Mouse (Mus musculus): ENCODE data around the gene Pih1d1. TPM values are rescaled to one million over a fixed set of nuclear protein-coding genes. Genes with fewer than 3 reads are reported as not detected.

The Pih1d1 gene
- total and polyA plus RNA-seq, 3 experiments: 37.4 to 69.3 (median 50.3) TPM

GRCm38 (mm10) chr7:45165701-45166100 is 11.6 kb downstream of the Pih1d1 start:
- dilution Hi-C loops (cut with MboI; ENCODE audit: extremely low pct_ligation_motif_present, extremely low pct_unique_long_range_greater_than_20kb, low sequenced_read_pairs) (no loop called here), in situ Hi-C loops (cut with MboI; ENCODE audit: low pct_ligation_motif_present, low pct_unique_long_range_greater_than_20kb, low sequenced_read_pairs) (loop anchor here (10.0 kb wide), 1 partner anchor 139 kb away; no protein-coding TSS in a partner anchor)
- H3K36me3 ChIP-seq (replicated peaks in 1 of 2; ENCODE audit: control insufficient read depth in 1 of 2, insufficient read depth in 1 of 2, low read length in 1 of 2): peaks cover 0 to 4% of the 10 kb centered on the region in 2 experiments
- peaks cover 25% of the 10 kb centered on the region for H3K9me3 ChIP-seq (replicated peaks; ENCODE audit: low read length)
- no peak overlapping the region for H3K27ac ChIP-seq (ENCODE audit: insufficient read depth, low read depth)
- H3K9ac ChIP-seq (ENCODE audit: insufficient read depth, low read depth): no peak overlapping the region
- H3K79me2 ChIP-seq (replicated peaks; ENCODE audit: control insufficient read depth, extremely low read depth, insufficient read depth, poor library complexity, severe bottlenecking): no peaks in the 10 kb centered on the region
- H3K4me1 ChIP-seq (ENCODE audit: control insufficient read depth in 1 of 2, insufficient read depth in 2 of 2): peaks cover 0 to 11% of the 10 kb centered on the region in 2 experiments; a peak in 3 of 4 replicates
- H3K4me2 ChIP-seq (ENCODE audit: insufficient read depth, low read depth, poor library complexity, severe bottlenecking): no peak overlapping the region
- no peak for TF ChIP-seq ELF1 (IDR thresholded peaks at IDR 0.05; ENCODE audit: low read depth, low read length)
- no peak for TF ChIP-seq UBTF (IDR thresholded peaks at IDR 0.05; ENCODE audit: low read depth, low read length)
- TF ChIP-seq NELFE (IDR thresholded peaks at IDR 0.05; ENCODE audit: low read depth, low read length): no peak
- TF ChIP-seq GABPA (IDR thresholded peaks at IDR 0.05; ENCODE audit: insufficient replicate concordance, low read depth, low read length): no peak
- TF ChIP-seq CHD1 (IDR thresholded peaks at IDR 0.05; ENCODE audit: low read depth, low read length): no peak
- TF ChIP-seq ZNF384 (IDR thresholded peaks at IDR 0.05; ENCODE audit: low read depth, low read length): no peak
- TF ChIP-seq SIN3A (IDR thresholded peaks at IDR 0.05; ENCODE audit: low read length): no peak
- no peak for TF ChIP-seq JUND (conservative IDR thresholded peaks at IDR 0.05; ENCODE audit: low read depth, low read length)
- no peak for TF ChIP-seq TCF12 (IDR thresholded peaks at IDR 0.05; ENCODE audit: low read depth, low read length)
- TF ChIP-seq ETS1 (conservative IDR thresholded peaks at IDR 0.05; ENCODE audit: low read depth, low read length): no peak
- no peak for TF ChIP-seq USF2 (conservative IDR thresholded peaks at IDR 0.05; ENCODE audit: low read depth, low read length)
- no peak for TF ChIP-seq MEF2A (IDR thresholded peaks at IDR 0.05; ENCODE audit: borderline replicate concordance, low read depth, low read length)
- TF ChIP-seq HCFC1 (IDR thresholded peaks at IDR 0.05; ENCODE audit: low read depth, low read length): no peak
- H3K27me3 ChIP-seq (replicated peaks): peaks cover 68% of the 10 kb centered on the region
- DNase-seq (ENCODE audit: extremely low read depth): no peak
- no peak overlapping the region for H3K4me3 ChIP-seq (replicated peaks in 1 of 3; ENCODE audit: low read depth in 2 of 3, low read length in 2 of 3, poor library complexity in 1 of 3)

GRCm38 (mm10) chr7:45166950-45167401 is 12.9 kb downstream of the Pih1d1 start:
- dilution Hi-C loops (cut with MboI; ENCODE audit: extremely low pct_ligation_motif_present, extremely low pct_unique_long_range_greater_than_20kb, low sequenced_read_pairs) (no loop called here), in situ Hi-C loops (cut with MboI; ENCODE audit: low pct_ligation_motif_present, low pct_unique_long_range_greater_than_20kb, low sequenced_read_pairs) (loop anchor here (10.0 kb wide), 1 partner anchor 138 kb away; no protein-coding TSS in a partner anchor)
- no peak overlapping the region for H3K4me2 ChIP-seq (ENCODE audit: insufficient read depth, low read depth, poor library complexity, severe bottlenecking)
- no peak overlapping the region for H3K4me3 ChIP-seq (replicated peaks in 1 of 3; ENCODE audit: low read depth in 2 of 3, low read length in 2 of 3, poor library complexity in 1 of 3)
- H3K9ac ChIP-seq (ENCODE audit: insufficient read depth, low read depth): no peak overlapping the region
- H3K27ac ChIP-seq (ENCODE audit: insufficient read depth, low read depth): no peak overlapping the region
- no peak for DNase-seq (ENCODE audit: extremely low read depth)
- peaks cover 71% of the 10 kb centered on the region for H3K27me3 ChIP-seq (replicated peaks)
- H3K9me3 ChIP-seq (replicated peaks; ENCODE audit: low read length): peaks cover 31% of the 10 kb centered on the region
- TF ChIP-seq TCF12 (IDR thresholded peaks at IDR 0.05; ENCODE audit: low read depth, low read length) (no peak), JUND (conservative IDR thresholded peaks at IDR 0.05; ENCODE audit: low read depth, low read length) (no peak), TBP (conservative IDR thresholded peaks at IDR 0.05; ENCODE audit: low read depth, low read length) (no peak), JUN (IDR thresholded peaks at IDR 0.05; ENCODE audit: insufficient read depth, low read depth, low read length) (no peak), CHD1 (IDR thresholded peaks at IDR 0.05; ENCODE audit: low read depth, low read length) (no peak), HCFC1 (IDR thresholded peaks at IDR 0.05; ENCODE audit: low read depth, low read length) (no peak), CTCF (conservative IDR thresholded peaks at IDR 0.05 in 1 of 2, IDR thresholded peaks at IDR 0.05 in 1 of 2; ENCODE audit: low read depth in 2 of 2, low read length in 2 of 2) (no peak), MAZ (IDR thresholded peaks at IDR 0.05; ENCODE audit: low read depth, low read length) (no peak), SIN3A (IDR thresholded peaks at IDR 0.05; ENCODE audit: low read length) (no peak), POLR2AphosphoS2 (IDR thresholded peaks at IDR 0.05; ENCODE audit: low read depth, low read length) (no peak), MYC (IDR thresholded peaks at IDR 0.05; ENCODE audit: low read depth, low read length) (no peak), ELF1 (IDR thresholded peaks at IDR 0.05; ENCODE audit: low read depth, low read length) (no peak), UBTF (IDR thresholded peaks at IDR 0.05; ENCODE audit: low read depth, low read length) (no peak), ZMIZ1 (IDR thresholded peaks at IDR 0.05; ENCODE audit: low read depth, low read length) (no peak), NELFE (IDR thresholded peaks at IDR 0.05; ENCODE audit: low read depth, low read length) (no peak), ETS1 (conservative IDR thresholded peaks at IDR 0.05; ENCODE audit: low read depth, low read length) (no peak)
- no peaks in the 10 kb centered on the region for H3K79me2 ChIP-seq (replicated peaks; ENCODE audit: control insufficient read depth, extremely low read depth, insufficient read depth, poor library complexity, severe bottlenecking)
- H3K4me1 ChIP-seq (ENCODE audit: control insufficient read depth in 1 of 2, insufficient read depth in 2 of 2): peaks cover 0 to 8% of the 10 kb centered on the region in 2 experiments; a peak in 3 of 4 replicates
- no peaks in the 10 kb centered on the region for H3K36me3 ChIP-seq (replicated peaks in 1 of 2; ENCODE audit: control insufficient read depth in 1 of 2, insufficient read depth in 1 of 2, low read length in 1 of 2)
